Mouse (Mus musculus): ENCODE data around the gene Naa15. TPM values are rescaled to one million over a fixed set of nuclear protein-coding genes. Genes with fewer than 3 reads are reported as not detected.
A peak's percentile ranks its signal among the peaks of the same experiment; 100 is the strongest.

Naa15 gene
- total RNA-seq, 2 experiments from 2014 or later = 41.6 to 48.3 TPM

DNA sequence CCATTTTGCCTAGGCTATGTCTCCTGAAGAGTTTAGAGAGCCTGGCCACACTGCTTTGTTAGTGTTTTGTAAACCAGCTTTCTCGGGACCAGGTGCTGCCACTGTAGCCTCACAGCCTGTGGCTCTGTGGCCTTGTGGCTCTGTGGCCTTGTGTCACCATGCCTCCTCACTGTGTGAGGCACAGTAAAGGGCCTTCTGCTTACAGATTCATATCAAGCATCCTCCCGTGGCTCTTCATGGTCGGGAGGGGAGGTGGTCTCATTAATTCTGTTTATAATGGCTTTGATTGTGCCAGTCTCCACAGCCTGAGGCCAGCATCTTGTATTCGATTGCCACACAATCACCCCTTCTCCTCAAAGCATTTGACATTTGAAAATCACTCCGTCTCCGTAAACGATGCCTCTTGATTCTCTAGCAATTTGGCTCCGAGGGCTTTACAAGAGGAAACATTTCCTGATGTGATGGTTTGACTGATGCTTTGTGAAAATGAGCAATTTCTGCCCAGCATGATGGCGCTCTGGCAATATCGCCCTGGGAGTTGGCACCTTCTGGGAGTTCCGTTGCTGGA, 89.5 kb downstream of the Naa15 start:
- no peak for DNase-seq (ENCODE audit: extremely low spot score in 1 of 2, low spot score in 1 of 2)

DNA sequence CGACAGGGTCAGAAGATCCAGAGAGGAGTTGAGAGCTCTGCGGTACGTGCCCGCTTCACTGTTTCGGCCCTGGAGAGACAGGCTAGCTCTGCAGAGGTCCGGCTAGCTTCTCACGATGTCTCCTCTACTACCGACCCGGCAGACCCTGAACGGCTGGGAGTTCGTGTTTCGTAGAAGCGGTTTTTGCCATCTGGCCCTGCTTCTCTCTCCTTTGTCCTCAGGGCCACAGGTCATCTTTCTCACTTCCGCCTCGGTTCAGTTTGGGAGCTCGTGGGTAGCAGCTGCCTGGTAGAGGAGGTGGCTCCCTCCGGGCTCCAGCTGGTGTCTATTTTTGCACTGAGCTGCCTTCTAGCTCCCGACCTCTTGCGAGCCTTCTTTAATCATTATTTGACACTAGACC, 90.5 kb downstream of the Naa15 start:
- DNase-seq (ENCODE audit: extremely low spot score in 1 of 2, low spot score in 1 of 2) = no peak

DNA sequence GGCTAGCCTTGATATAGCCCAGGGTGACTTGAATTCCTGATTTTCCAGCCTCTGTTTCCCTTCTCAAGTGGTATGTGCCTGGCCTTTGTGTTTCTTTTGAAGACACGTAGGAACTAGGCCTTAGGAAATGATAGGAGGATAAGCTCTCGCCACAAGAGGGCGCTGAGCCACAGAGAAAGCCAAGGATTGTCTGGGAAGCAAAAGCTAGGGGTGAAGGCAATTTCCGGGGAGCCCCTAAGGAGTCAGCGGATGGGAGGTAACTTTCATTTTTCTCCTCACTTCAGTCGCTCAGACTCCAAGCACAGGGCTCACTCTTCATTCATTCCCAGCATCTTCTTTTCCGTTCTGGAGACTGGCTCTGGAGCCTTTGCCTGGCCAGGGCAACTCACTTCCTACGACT, 96.0 kb downstream of the Naa15 start:
- DNase-seq (ENCODE audit: extremely low spot score in 1 of 2, low spot score in 1 of 2) = peak; percentile 60 to 85

DNA sequence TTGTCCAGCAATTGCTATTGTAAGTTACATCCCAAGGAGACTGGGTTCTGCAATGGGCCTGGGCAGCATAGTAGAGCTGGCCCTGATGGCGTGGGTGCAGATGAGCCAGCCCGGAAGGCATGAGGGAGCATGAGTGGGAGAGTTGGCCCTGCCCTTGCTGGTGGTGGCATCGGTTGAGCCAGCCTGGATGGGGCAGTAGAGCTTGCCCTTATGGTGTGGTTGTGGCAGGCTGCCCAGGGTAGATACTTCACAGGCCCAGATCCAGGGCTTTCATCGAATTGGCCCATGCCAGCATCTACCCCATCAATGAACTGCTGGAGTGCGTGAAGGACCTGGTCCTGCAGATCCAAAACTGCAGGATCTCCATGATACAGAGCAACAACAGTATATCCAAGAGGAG, 97.0 kb downstream of the Naa15 start:
- no peak for DNase-seq (ENCODE audit: extremely low spot score in 1 of 2, low spot score in 1 of 2)

DNA sequence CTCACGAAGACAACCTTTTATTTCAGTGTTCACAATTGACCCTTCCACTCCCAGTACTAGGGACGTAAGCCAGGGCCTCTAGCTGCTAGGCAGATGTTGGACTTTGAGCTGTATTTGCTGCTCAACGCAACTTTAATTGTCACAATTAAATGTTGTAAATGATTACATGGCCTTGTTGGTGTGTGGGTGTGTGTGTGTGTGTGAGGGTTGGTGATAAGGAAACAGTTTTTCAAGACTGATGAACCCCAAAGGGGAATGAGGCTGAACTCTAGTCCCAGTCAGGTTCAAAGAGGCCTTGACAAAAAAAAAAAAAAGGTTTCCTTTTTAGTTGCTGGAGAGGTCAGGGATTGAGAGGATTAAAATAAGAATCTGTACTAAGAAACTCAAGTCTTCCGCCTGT, 102.5 kb downstream of the Naa15 start:
- no peak for DNase-seq (ENCODE audit: extremely low spot score in 1 of 2, low spot score in 1 of 2)

DNA sequence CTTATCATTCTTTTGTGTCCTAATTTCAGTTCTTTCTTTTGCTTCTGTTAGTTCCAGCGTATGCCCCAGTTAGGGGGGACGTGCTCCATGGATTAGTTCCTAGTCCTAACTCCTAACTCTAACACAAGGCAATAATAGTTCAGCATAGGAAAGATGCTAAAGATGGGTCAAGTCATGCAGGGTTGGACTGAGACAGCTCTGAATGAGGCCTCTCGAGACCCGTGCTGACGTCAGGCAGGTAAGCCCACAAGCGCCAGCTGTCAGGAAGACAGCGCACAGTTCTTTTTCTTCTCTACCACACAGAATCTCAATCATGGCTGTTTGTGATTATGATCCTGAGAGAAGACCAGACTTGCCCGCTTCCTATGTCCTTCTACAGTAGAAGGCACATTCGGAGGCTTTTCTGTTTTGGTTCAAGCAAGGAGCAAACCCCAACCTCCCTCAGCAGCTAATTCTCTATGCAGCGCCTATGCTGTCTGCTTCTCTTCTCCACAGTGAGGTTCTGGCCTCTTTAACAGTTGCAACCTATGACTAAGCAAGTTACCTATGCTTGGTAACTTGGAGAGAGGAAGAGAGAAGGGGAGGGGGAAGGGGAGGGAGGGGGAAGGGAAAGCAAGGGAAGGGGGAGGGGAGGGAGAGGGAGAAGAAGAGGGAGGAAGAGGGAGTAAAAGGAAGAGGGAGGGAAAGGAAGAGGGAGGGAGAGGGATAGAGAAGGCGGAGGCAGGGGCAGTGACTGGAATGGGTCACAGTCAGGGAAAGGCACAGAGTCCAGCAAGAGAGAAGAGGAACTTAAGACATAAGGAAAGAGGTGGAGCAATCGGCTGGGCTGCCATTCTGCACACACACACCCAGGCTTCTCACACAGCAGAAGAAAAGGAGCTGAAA, 103.2 kb downstream of the Naa15 start:
- no peak for DNase-seq (ENCODE audit: extremely low spot score in 1 of 2, low spot score in 1 of 2)

DNA sequence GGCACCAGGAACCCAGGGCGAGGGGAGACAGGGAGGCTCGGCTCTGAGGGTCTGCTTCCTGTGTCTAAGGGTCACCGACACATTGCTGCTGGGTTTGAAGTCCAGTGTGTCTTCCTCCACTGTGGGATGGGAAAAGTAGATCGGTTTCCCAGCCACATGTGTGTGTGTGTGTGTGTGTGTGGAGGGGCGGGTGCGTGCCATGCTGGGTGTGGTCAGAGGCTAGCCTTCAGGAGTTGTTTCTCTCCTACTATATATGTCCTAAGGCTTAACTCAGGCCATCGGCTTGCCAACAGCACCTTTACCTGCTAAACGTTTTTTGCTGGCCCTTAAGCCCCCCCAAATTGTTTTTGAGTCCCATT, 103.8 kb downstream of the Naa15 start:
- no peak for DNase-seq (ENCODE audit: extremely low spot score in 1 of 2, low spot score in 1 of 2)

DNA sequence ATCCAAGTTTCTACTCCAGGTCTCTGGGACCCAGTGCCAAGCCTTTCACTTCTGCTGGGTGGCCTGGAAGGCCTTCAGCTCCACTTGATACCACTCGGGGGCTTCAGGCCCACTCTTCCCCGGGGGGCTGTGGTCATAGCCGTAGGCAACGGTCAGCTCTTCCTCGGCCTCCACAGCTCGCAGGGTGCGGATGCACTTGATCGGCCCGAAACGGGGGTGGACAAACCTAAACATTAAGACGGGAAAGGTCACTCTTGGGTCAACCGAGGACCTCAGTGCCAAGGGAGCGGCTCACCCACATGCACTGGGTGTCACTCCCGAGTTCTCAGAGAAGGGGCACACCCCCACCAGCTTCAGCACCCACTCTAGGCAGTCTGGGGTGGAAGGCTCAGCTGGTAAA, 106.3 kb downstream of the Naa15 start:
- no peak for DNase-seq (ENCODE audit: extremely low spot score in 1 of 2, low spot score in 1 of 2)

DNA sequence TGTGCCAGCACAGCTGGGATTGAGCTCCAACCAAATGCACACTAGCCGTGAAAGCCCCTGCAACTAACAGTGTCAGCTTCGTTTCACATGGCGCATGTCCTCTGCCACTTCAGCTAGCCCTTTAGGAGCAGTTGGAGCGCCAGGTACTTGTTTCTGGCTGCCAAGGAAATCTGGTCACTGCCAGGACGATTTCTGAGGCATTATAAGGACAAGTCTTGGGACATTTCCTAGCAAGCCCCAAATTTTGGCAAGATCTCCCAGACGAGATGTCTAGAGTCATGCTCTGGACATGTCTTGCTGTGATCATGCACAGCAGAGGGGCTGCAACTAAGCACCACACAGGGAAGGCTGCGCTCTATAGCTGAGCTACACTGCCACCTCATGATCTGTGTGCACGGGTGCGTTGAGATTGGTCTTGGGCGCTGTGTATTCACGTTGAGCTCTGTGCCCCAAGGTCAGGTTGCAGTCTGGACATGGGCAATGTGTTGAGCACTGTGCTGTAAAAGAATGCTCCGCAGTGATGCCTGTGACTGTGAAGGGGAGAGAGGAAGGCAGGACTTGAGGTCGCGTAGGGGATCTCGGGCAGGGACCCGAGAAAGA, 110.3 kb downstream of the Naa15 start:
- DNase-seq (ENCODE audit: extremely low spot score in 1 of 2, low spot score in 1 of 2) = no peak

Other genes with a start within 250 kb of the Naa15 start
- gene Noct, start 190.7 kb upstream of the Naa15 start, total RNA-seq (2021) = 10 to 100 TPM; 60.2 to 60.5 TPM
- gene Elf2, start 74.5 kb upstream of the Naa15 start, total RNA-seq (2021) = 10 to 100 TPM; 41.3 to 44.6 TPM
- gene Mgarp, start 18.4 kb upstream of the Naa15 start, total RNA-seq (2021) = under 1 TPM in 1 of 2 experiments, not detected in 1; 0.26 TPM
- gene Ndufc1, start 6.2 kb upstream of the Naa15 start, total RNA-seq (2021) = 100 to 1,000 TPM; 311 to 356 TPM
- gene Rab33b, start 68.8 kb downstream of the Naa15 start, total RNA-seq (2021) = 10 to 100 TPM; 23.0 to 24.8 TPM
- 100 to 1,000 TPM; 126 to 139 TPM for gene Setd7, start 145.7 kb downstream of the Naa15 start, total RNA-seq (2021)
- gene Mgst2, start 245.2 kb downstream of the Naa15 start, total RNA-seq (2021) = not detected

Data from layer of hippocampus, postnatal 25 days (tissue).